Mouse (Mus musculus): Measurements from ENCODE around the gene Hrc. TPM values are rescaled to one million over a fixed set of nuclear protein-coding genes. Genes with fewer than 3 reads are reported as not detected.

Hrc gene
- polyA plus RNA-seq, 1 experiment: 173 TPM

- peak within 1 kb of the TSS; percentile 27 for H3ac ChIP-seq (ENCODE audit: control insufficient read depth, insufficient read length)
- TF ChIP-seq SRF (IDR thresholded peaks at IDR 0.05; ENCODE audit: control insufficient read depth, insufficient read length, low read depth): no peak
- no peak for TF ChIP-seq CEBPB (IDR thresholded peaks at IDR 0.05; ENCODE audit: insufficient read depth, poor library complexity, severe bottlenecking)
- TF ChIP-seq REST (IDR thresholded peaks at IDR 0.05; ENCODE audit: insufficient read depth, insufficient read length): no peak
- no peak for TF ChIP-seq MYOG (IDR thresholded peaks at IDR 0.05; ENCODE audit: control insufficient read depth in 1 of 3, insufficient read depth in 1 of 3, insufficient read length in 2 of 3, low read depth in 2 of 3)
- no peak for TF ChIP-seq POLR2A (IDR thresholded peaks at IDR 0.05; ENCODE audit: insufficient read length, low read depth)
- TF ChIP-seq POLR2AphosphoS2 (IDR thresholded peaks at IDR 0.05; ENCODE audit: insufficient read length, low read depth): no peak
- TF ChIP-seq MAX (IDR thresholded peaks at IDR 0.05; ENCODE audit: low read depth): no peak
- no peak for TF ChIP-seq E2F4 (IDR thresholded peaks at IDR 0.05; ENCODE audit: insufficient read depth)
- no peak for TF ChIP-seq TCF12 (IDR thresholded peaks at IDR 0.05; ENCODE audit: insufficient read depth, poor library complexity, severe bottlenecking)
- H3K4me3 ChIP-seq: peak within 1 kb of the TSS; percentile 42
- peaks cover 2% of the 10 kb centered on the region for H3K27me3 ChIP-seq (ENCODE audit: control insufficient read depth, insufficient read depth, insufficient read length)
- no peaks in the 10 kb centered on the region for H3K79me2 ChIP-seq (ENCODE audit: control insufficient read depth, insufficient read depth)
- peak within 1 kb of the TSS; percentile 82 for H3K4me2 ChIP-seq (ENCODE audit: low read depth)
- no peaks in the 10 kb centered on the region for H3K36me3 ChIP-seq (ENCODE audit: control insufficient read depth, insufficient read depth)
Measured at GRCm38 (mm10) chr7:45366652-45367019, 31.5 kb downstream of the Hrc start, which contains the start of gene Ppfia3. Ppfia3 (minus strand) TSS chr7:45367019.

- Histone ChIP-seq H3ac (ENCODE audit: control insufficient read depth, insufficient read length) (peak overlapping the region; percentile 27), H3K4me3 (peak overlapping the region; percentile 42), H3K27me3 (ENCODE audit: control insufficient read depth, insufficient read depth, insufficient read length) (no peaks in the 10 kb centered on the region), H3K79me2 (ENCODE audit: control insufficient read depth, insufficient read depth) (no peaks in the 10 kb centered on the region), H3K4me2 (ENCODE audit: low read depth) (peak overlapping the region; percentile 71), H3K36me3 (ENCODE audit: control insufficient read depth, insufficient read depth) (no peaks in the 10 kb centered on the region)
- TF ChIP-seq POLR2AphosphoS2 (IDR thresholded peaks at IDR 0.05; ENCODE audit: insufficient read length, low read depth): peak; percentile 35
- TF ChIP-seq E2F4 (IDR thresholded peaks at IDR 0.05; ENCODE audit: insufficient read depth): peak; percentile 38
- TF ChIP-seq POLR2A (IDR thresholded peaks at IDR 0.05; ENCODE audit: insufficient read length, low read depth): peak; percentile 61
- TF ChIP-seq CEBPB (IDR thresholded peaks at IDR 0.05; ENCODE audit: insufficient read depth, poor library complexity, severe bottlenecking): no peak
Measured at GRCm38 (mm10) chr7:45367020-45367880, 32.2 kb downstream of the Hrc start.

- no peaks in the 10 kb centered on the region for H3K27me3 ChIP-seq (ENCODE audit: control insufficient read depth, insufficient read depth, insufficient read length)
- no peak overlapping the region for H3ac ChIP-seq (ENCODE audit: control insufficient read depth, insufficient read length)
- H3K79me2 ChIP-seq (ENCODE audit: control insufficient read depth, insufficient read depth): no peaks in the 10 kb centered on the region
- peak overlapping the region; percentile 42 for H3K4me3 ChIP-seq
- H3K4me2 ChIP-seq (ENCODE audit: low read depth): peak overlapping the region; percentile 71
- TF ChIP-seq MYOD1 (IDR thresholded peaks at IDR 0.05; ENCODE audit: control insufficient read depth in 1 of 3, insufficient read length in 2 of 3, low read depth in 2 of 3) (no peak), POLR2AphosphoS2 (IDR thresholded peaks at IDR 0.05; ENCODE audit: insufficient read length, low read depth) (peak; percentile 32), USF1 (IDR thresholded peaks at IDR 0.05; ENCODE audit: low read depth) (no peak)
- H3K36me3 ChIP-seq (ENCODE audit: control insufficient read depth, insufficient read depth): peaks cover 4% of the 10 kb centered on the region
Measured at GRCm38 (mm10) chr7:45368178-45368577, 33.1 kb downstream of the Hrc start.

- no peak overlapping the region for H3K4me2 ChIP-seq (ENCODE audit: low read depth)
Measured at GRCm38 (mm10) chr7:45369022-45369745, 34.1 kb downstream of the Hrc start.

GRCm38 (mm10) chr7:45369836-45370474 lies 34.9 kb downstream of the Hrc start:
- Histone ChIP-seq H3K36me3 (ENCODE audit: control insufficient read depth, insufficient read depth) (peaks cover 9% of the 10 kb centered on the region), H3K4me2 (ENCODE audit: low read depth) (no peak overlapping the region), H3K4me3 (no peak overlapping the region), H3K79me2 (ENCODE audit: control insufficient read depth, insufficient read depth) (no peaks in the 10 kb centered on the region), H3ac (ENCODE audit: control insufficient read depth, insufficient read length) (no peak overlapping the region), H3K27me3 (ENCODE audit: control insufficient read depth, insufficient read depth, insufficient read length) (no peaks in the 10 kb centered on the region)
- peak; percentile 31 for TF ChIP-seq POLR2AphosphoS2 (IDR thresholded peaks at IDR 0.05; ENCODE audit: insufficient read length, low read depth)
- TF ChIP-seq MYOD1 (IDR thresholded peaks at IDR 0.05; ENCODE audit: control insufficient read depth in 1 of 3, insufficient read length in 2 of 3, low read depth in 2 of 3): no peak
- no peak for TF ChIP-seq MYOG (IDR thresholded peaks at IDR 0.05; ENCODE audit: control insufficient read depth in 1 of 3, insufficient read depth in 1 of 3, insufficient read length in 2 of 3, low read depth in 2 of 3)

More at GRCm38 (mm10) chr7:45369022-45369745, 34.1 kb downstream of the Hrc start:
- no peak overlapping the region for H3ac ChIP-seq (ENCODE audit: control insufficient read depth, insufficient read length)
- H3K79me2 ChIP-seq (ENCODE audit: control insufficient read depth, insufficient read depth): no peaks in the 10 kb centered on the region
- TF ChIP-seq MYOD1 (IDR thresholded peaks at IDR 0.05; ENCODE audit: control insufficient read depth in 1 of 3, insufficient read length in 2 of 3, low read depth in 2 of 3): peak in 1 of 3 experiments; percentile 16
- no peak for TF ChIP-seq SRF (IDR thresholded peaks at IDR 0.05; ENCODE audit: control insufficient read depth, insufficient read length, low read depth)
- no peaks in the 10 kb centered on the region for H3K27me3 ChIP-seq (ENCODE audit: control insufficient read depth, insufficient read depth, insufficient read length)
- H3K36me3 ChIP-seq (ENCODE audit: control insufficient read depth, insufficient read depth): peaks cover 9% of the 10 kb centered on the region
- H3K4me3 ChIP-seq: no peak overlapping the region

Measured in myocyte (in vitro differentiated cells).